Comparison of ENCODE assay signal across 8 mouse cellular contexts in the genomic region with DNA sequence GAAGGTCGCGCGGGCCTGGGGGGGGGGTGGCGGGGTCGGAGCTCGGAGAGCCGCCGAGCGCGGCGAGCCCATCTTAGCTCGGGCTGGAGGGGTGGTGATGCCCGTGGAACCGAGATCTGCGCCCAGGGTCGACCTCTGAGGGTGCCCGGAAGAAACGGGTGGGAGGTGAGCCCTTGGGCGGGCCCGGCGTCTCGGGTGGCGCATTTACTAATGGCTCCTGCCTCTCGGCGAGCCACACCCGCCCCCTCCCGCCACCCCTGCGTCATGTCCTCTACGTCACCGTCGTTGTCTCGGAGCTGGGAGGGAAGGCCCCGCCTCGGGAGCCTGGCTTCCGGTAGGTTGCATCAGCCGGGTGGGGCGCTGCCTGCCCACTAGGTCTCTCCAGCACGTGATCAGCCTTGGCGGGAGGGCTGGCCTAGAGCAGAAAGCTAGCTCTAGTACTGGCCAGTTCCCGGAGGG. TPM values are rescaled to one million over a fixed set of nuclear protein-coding genes. Genes with fewer than 3 reads are reported as not detected.
DNase-seq lines count a peak whose midpoint lies in the region; ATAC-seq and TF ChIP-seq lines count a peak whose summit lies in the region.

No protein-coding gene starts in this region.

- no peaks in the 10 kb centered on the region for H3K9me3 ChIP-seq in hindbrain, embryonic 10.5 days
- no peaks in the 10 kb centered on the region for H3K9me3 ChIP-seq in lung, postnatal 0 days (ENCODE audit: low read length)

- peak; percentile 91 for DNase-seq in MEL-GATA-1-ER (ENCODE audit: extremely low read depth, low read depth)
- DNase-seq in cerebellum, adult 8-10 months, result peak; percentile 92
- DNase-seq in forelimb bud, embryonic 11.5 days (ENCODE audit: low read depth, low spot score), result peak; percentile 96
- DNase-seq in hindbrain, embryonic 10.5 days (ENCODE audit: low spot score), result peak; percentile 98
- DNase-seq in layer of hippocampus, adult 9-11 months, result peak; percentile 97
- peak; percentile 99 for DNase-seq in lung, postnatal 0 days (ENCODE audit: low spot score)
- peak; percentile 90 for DNase-seq in ovary, postnatal 14 days (ENCODE audit: low spot score)
- DNase-seq in thymus, postnatal 14 days, result peak; percentile 96

- H3K27ac ChIP-seq in hindbrain, embryonic 10.5 days, result peak overlapping the region; percentile 100
- peak overlapping the region; percentile 99 for H3K27ac ChIP-seq in lung, postnatal 0 days (ENCODE audit: low read length)

- peak; percentile 46 for TF ChIP-seq CTCF in lung, postnatal 0 days (IDR thresholded peaks at IDR 0.05)

- H3K27me3 ChIP-seq in hindbrain, embryonic 10.5 days (ENCODE audit: insufficient read depth, poor library complexity, severe bottlenecking), result no peaks in the 10 kb centered on the region
- H3K27me3 ChIP-seq in lung, postnatal 0 days (replicated peaks; ENCODE audit: insufficient read depth, low read length), result no peaks in the 10 kb centered on the region

- H3K4me3 ChIP-seq in hindbrain, embryonic 10.5 days, result peak overlapping the region; percentile 93
- H3K4me3 ChIP-seq in lung, postnatal 0 days (ENCODE audit: low read depth, low read length), result peak overlapping the region; percentile 85

- under 1% methylated on average over 40 of the region's 40 CpGs for WGBS in hindbrain, embryonic 10.5 days
- WGBS in lung, postnatal 0 days, result 0% methylated on average over 35 of the region's 40 CpGs

- ATAC-seq in lung, postnatal 0 days, result peak; percentile 91

- peaks cover 25% of the 10 kb centered on the region for H3K36me3 ChIP-seq in hindbrain, embryonic 10.5 days
- peaks cover 13% of the 10 kb centered on the region; the same call in 1 of the 2 replicates for H3K36me3 ChIP-seq in lung, postnatal 0 days (ENCODE audit: insufficient read depth, low read length)

- TF ChIP-seq EP300 in lung, postnatal 0 days (IDR thresholded peaks at IDR 0.05), result peak; percentile 65; the same call in 1 of the 2 replicates

- peak overlapping the region; percentile 71 for H3K4me2 ChIP-seq in lung, postnatal 0 days (replicated peaks; ENCODE audit: low read depth, low read length)

- peaks cover 17% of the 10 kb centered on the region for H3K4me1 ChIP-seq in hindbrain, embryonic 10.5 days (replicated peaks)
- no peaks in the 10 kb centered on the region; the same call in 1 of the 2 replicates for H3K4me1 ChIP-seq in lung, postnatal 0 days (ENCODE audit: insufficient read depth, low read depth, low read length)

- peak overlapping the region; percentile 99 for H3K9ac ChIP-seq in lung, postnatal 0 days (replicated peaks; ENCODE audit: low read depth)

RNA-seq across cellular contexts. Expression of a gene that starts 0.5 kb away (rescaled TPM):
- polyA plus RNA-seq in hindbrain, embryonic 10.5 days (2016; fragmentation: Nextera tagmentation; extraction: Ambion mirVana), result 1,728 and 1,735 TPM in 2 replicates
- 2,114 and 2,164 TPM in 2 replicates for polyA plus RNA-seq in lung, postnatal 0 days (2015; fragmentation: Nextera tagmentation; extraction: Ambion mirVana)

RNA-seq across cellular contexts. Expression of a gene that starts 14.0 kb away (rescaled TPM):
- 0.90 TPM in 1 of 2 replicates, not detected in the other for polyA plus RNA-seq in hindbrain, embryonic 10.5 days (2016; fragmentation: Nextera tagmentation; extraction: Ambion mirVana)
- polyA plus RNA-seq in lung, postnatal 0 days (2015; fragmentation: Nextera tagmentation; extraction: Ambion mirVana), result not detected in 2 replicates

RNA-seq across cellular contexts. Expression of a gene that starts 35.7 kb away (rescaled TPM):
- polyA plus RNA-seq in hindbrain, embryonic 10.5 days (2016; fragmentation: Nextera tagmentation; extraction: Ambion mirVana), result 33.2 and 37.7 TPM in 2 replicates
- 6.4 and 6.5 TPM in 2 replicates for polyA plus RNA-seq in lung, postnatal 0 days (2015; fragmentation: Nextera tagmentation; extraction: Ambion mirVana)

RNA-seq across cellular contexts. Expression of a gene that starts 50.5 kb away (rescaled TPM):
- polyA plus RNA-seq in hindbrain, embryonic 10.5 days (2016; fragmentation: Nextera tagmentation; extraction: Ambion mirVana), result not detected in 2 replicates
- not detected in 2 replicates for polyA plus RNA-seq in lung, postnatal 0 days (2015; fragmentation: Nextera tagmentation; extraction: Ambion mirVana)

RNA-seq across cellular contexts. Expression of a gene that starts 59.4 kb away (rescaled TPM):
- 0.16 TPM in 1 of 2 replicates, not detected in the other for polyA plus RNA-seq in hindbrain, embryonic 10.5 days (2016; fragmentation: Nextera tagmentation; extraction: Ambion mirVana)
- polyA plus RNA-seq in lung, postnatal 0 days (2015; fragmentation: Nextera tagmentation; extraction: Ambion mirVana), result 0.58 and 0.65 TPM in 2 replicates

Comparison
In these comparisons a context has a peak if more than half of its experiments do, and no peak if none do; other contexts are left out.
1. Peak in every context shown above with its lines: DNase-seq, ATAC-seq, H3K4me3 ChIP-seq and H3K27ac ChIP-seq.